Mouse (Mus musculus): ENCODE data around the gene Naa60. TPM values are rescaled to one million over a fixed set of nuclear protein-coding genes. Genes with fewer than 3 reads are reported as not detected.

The Naa60 gene
- polyA plus RNA-seq, 1 experiment from 2014 or later = 33.9 TPM

DNA sequence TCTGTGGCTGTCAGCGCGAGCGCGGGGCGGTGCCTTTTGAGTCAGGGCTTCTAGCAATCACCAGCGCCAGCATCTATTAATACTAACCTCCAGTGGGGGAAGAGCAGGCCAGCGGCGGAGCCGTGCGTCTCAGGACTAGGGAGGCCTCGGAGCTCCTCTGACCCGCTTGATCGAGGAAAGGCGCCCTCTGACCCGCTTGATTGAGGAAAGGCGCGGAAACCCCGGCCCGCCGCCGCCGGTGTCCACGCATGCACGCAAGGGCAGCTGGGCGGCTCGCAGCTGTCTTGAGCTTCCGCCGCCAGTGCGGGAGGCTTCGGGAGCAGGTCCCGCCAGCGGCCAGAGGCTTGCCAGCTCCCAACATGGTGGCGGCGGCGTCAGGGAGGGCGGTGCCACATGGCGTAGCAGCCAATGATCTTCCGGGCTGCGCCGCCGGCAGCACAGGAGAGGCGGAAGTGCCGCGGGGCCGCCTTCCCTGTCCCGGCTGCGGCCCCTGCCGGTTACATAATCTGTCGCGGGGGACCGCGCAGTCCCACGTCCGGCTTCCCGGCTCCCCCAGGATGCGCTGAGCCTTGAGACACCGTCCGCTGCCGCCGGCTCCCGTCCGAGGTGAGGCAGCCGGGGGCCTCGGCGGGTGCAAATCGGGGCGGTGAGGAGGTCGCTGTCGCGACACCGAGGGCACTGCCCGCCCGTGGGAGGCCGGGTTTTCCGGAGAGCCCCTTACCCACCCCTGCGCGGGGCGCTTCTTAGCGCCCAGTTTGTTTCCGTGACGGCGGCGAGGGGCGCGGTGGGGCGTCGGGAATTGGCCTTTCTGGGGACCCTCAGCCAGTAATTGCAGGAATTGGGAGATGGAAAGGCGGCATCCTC, 12.3 kb downstream of the Naa60 start, which contains the start of the genes Zfp597 and Gm20695:
Gene Zfp597, minus strand, starts transcription at position 361 of the 864 bp plus-strand sequence.
Gene Gm20695, plus strand, starts transcription at position 448 of the 864 bp plus-strand sequence.
- Histone ChIP-seq H3K9me3 (ENCODE audit: low read length) (no peaks in the 10 kb centered on the region), H3K4me2 (ENCODE audit: low read depth, low read length) (peak within 1 kb of the TSS; percentile 97), H3K36me3 (replicated peaks; ENCODE audit: insufficient read depth, low read length) (peaks cover 3% of the 10 kb centered on the region), H3K27me3 (ENCODE audit: insufficient read depth, low read length) (no peaks in the 10 kb centered on the region), H3K27ac (ENCODE audit: low read depth) (peak within 1 kb of the TSS; percentile 95), H3K4me1 (ENCODE audit: insufficient read depth) (peaks cover 19% of the 10 kb centered on the region), H3K4me3 (ENCODE audit: low read depth, low read length) (peak within 1 kb of the TSS; percentile 99), H3K9ac (replicated peaks) (peak within 1 kb of the TSS; percentile 98)
- TF ChIP-seq CTCF (IDR thresholded peaks at IDR 0.05; ENCODE audit: low read depth) = peak; percentile 70
- no peak for TF ChIP-seq EP300 (IDR thresholded peaks at IDR 0.05; ENCODE audit: low read depth)
- 2% methylated on average over 81 of the region's 88 CpGs for WGBS (ENCODE audit: insufficient replicate concordance)
- peak; percentile 97 for ATAC-seq
- DNase-seq = peak; percentile 96

DNA sequence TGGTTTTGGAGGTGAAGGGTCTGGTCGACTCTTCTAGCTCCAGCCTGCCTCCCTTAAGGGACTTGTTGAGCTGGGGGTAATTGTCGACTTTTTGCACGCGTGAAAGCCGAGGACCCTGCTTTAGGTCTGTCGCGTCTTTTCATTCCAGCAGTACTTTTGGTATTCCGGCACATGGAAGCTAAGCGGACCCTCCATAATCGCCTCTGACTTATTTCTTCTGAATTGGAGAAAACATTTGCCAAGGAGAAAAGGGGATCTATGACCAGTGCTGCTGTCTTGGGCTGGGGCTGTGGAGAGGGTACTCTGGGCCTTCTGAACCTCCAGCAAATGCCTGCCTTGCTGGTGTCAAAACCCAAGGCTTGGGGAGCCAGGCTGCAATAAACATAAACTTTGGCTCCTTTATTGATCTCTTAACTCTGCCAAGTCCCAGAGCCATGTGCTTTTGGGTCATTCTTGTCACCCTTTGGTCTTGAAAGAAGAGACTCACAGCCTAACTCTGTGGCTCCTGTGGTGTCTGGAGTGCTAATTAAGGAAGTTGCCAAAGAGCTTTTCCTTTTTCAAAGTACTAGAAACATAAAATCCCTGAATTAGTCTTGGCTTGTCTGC, 13.0 kb downstream of the Naa60 start:
- Histone ChIP-seq H3K36me3 (replicated peaks; ENCODE audit: insufficient read depth, low read length) (peaks cover 3% of the 10 kb centered on the region), H3K9ac (replicated peaks) (peak overlapping the region; percentile 98), H3K27me3 (ENCODE audit: insufficient read depth, low read length) (no peaks in the 10 kb centered on the region), H3K9me3 (ENCODE audit: low read length) (no peaks in the 10 kb centered on the region), H3K4me3 (ENCODE audit: low read depth, low read length) (peak overlapping the region; percentile 99), H3K4me2 (ENCODE audit: low read depth, low read length) (peak overlapping the region; percentile 97), H3K27ac (ENCODE audit: low read depth) (peak overlapping the region; percentile 95), H3K4me1 (ENCODE audit: insufficient read depth) (peaks cover 19% of the 10 kb centered on the region)
- TF ChIP-seq EP300 (IDR thresholded peaks at IDR 0.05; ENCODE audit: low read depth) (no peak), CTCF (IDR thresholded peaks at IDR 0.05; ENCODE audit: low read depth) (no peak)
- 5% methylated on average over 10 of the region's 10 CpGs for WGBS (ENCODE audit: insufficient replicate concordance)
- peak; percentile 54 for DNase-seq
- peak; percentile 58 for ATAC-seq

DNA sequence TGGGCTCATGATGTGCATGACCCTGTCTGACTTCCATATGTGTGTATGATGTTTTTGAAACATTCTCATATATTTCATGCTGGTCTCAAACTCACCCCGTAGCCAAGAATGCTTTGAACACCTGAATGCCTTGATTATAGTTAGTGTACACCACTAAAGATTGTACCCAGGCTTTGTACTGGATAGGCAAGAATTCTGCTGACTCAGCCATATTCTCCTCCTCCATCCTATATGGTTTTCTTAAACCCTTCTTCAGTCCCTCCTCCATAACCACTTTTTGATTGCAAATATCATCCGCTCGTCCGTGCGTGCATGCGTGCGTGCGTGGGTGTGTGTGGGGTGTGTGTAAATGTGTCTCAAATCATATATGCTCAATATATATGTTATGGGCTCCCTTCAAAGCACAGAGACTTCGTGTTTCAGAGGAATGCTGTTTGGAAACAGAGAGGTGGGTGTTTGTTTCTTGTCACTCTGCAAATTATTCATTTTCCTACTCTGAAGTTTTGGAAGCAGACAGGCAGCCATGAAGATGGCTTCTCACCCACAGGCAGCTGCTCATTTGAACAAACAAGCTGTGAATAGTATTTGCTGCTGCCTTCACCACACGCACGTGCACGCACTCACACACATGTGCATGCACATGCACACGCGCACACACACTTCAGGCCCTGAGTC, 19.6 kb downstream of the Naa60 start:
- no peak overlapping the region for H3K9ac ChIP-seq (replicated peaks)
- WGBS (ENCODE audit: insufficient replicate concordance) = 89% methylated on average over 14 of the region's 14 CpGs

DNA sequence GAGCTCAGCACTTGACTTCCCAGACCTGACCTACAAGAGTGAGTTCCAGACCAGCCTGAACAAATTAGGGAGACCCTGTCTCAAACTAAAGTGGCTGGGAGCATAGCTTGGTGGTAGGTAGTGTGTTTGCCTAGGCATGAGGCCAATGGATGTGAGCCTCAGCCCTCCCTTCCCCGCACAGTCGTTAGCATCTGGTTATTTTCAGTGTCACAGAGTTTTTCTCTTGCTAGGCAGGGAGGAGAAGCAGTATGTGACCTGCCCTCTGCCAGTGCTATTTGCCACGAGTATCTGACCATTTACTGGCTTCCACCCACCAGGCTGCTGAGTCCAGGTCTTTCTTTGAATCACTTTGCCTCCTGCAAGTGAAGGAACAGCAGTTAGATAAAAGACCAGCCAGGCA, 21.6 kb downstream of the Naa60 start:
- TF ChIP-seq EP300 (IDR thresholded peaks at IDR 0.05; ENCODE audit: low read depth) = no peak
- no peak for TF ChIP-seq CTCF (IDR thresholded peaks at IDR 0.05; ENCODE audit: low read depth)
- Histone ChIP-seq H3K4me3 (ENCODE audit: low read depth, low read length) (no peak overlapping the region), H3K36me3 (replicated peaks; ENCODE audit: insufficient read depth, low read length) (peaks cover 29% of the 10 kb centered on the region), H3K27ac (ENCODE audit: low read depth) (peak overlapping the region; percentile 88; the same call in 1 of the 2 replicates), H3K4me2 (ENCODE audit: low read depth, low read length) (peak overlapping the region; percentile 47), H3K9me3 (ENCODE audit: low read length) (no peaks in the 10 kb centered on the region), H3K27me3 (ENCODE audit: insufficient read depth, low read length) (no peaks in the 10 kb centered on the region), H3K4me1 (ENCODE audit: insufficient read depth) (peaks cover 12% of the 10 kb centered on the region), H3K9ac (replicated peaks) (no peak overlapping the region)
- DNase-seq (no peak), ATAC-seq (no peak)
- WGBS (ENCODE audit: insufficient replicate concordance) = 55% methylated on average over 3 of the region's 3 CpGs

More for the DNA sequence above, 19.6 kb downstream of the Naa60 start:
- H3K27ac ChIP-seq (ENCODE audit: low read depth) = no peak overlapping the region
- ATAC-seq (no peak), DNase-seq (no peak)
- peaks cover 19% of the 10 kb centered on the region for H3K4me1 ChIP-seq (ENCODE audit: insufficient read depth)
- H3K27me3 ChIP-seq (ENCODE audit: insufficient read depth, low read length) = no peaks in the 10 kb centered on the region
- H3K4me3 ChIP-seq (ENCODE audit: low read depth, low read length) = no peak overlapping the region
- peaks cover 15% of the 10 kb centered on the region for H3K36me3 ChIP-seq (replicated peaks; ENCODE audit: insufficient read depth, low read length)
- no peaks in the 10 kb centered on the region for H3K9me3 ChIP-seq (ENCODE audit: low read length)
- TF ChIP-seq CTCF (IDR thresholded peaks at IDR 0.05; ENCODE audit: low read depth) (no peak), EP300 (IDR thresholded peaks at IDR 0.05; ENCODE audit: low read depth) (no peak)
- no peak overlapping the region for H3K4me2 ChIP-seq (ENCODE audit: low read depth, low read length)

DNA sequence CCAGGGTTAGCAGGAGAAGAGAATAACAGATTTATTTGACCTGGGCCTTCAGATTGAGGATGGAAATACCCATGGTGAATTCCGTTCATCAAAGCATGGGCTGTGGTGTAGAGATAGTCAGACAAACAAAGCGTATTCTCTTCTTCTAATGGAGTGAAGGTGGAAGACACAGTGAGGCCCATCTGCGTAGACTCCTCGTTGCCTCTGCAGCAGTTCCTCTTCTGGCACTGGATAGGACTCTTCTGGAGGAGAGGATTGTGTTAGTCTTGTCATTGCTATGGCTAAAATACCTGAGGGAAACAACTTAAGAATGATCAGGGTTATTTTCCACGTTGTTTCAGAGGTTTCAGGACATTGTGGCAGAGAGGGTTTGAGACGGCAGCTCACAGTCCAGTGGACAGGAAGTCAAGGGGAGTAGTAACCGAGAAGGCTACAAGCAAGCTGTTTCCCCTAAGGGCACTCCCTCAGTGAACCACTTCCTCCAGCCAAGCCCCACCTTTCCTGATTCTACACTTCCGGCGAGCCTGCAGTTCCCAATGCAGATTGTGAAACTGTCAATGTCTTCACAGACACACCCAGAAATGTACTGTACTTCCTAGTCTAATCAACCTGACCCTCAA, 23.1 kb downstream of the Naa60 start:
- Histone ChIP-seq H3K4me1 (ENCODE audit: insufficient read depth) (peaks cover 12% of the 10 kb centered on the region), H3K4me2 (ENCODE audit: low read depth, low read length) (peak overlapping the region; percentile 47), H3K27ac (ENCODE audit: low read depth) (peak overlapping the region; percentile 88), H3K9me3 (ENCODE audit: low read length) (no peaks in the 10 kb centered on the region), H3K27me3 (ENCODE audit: insufficient read depth, low read length) (no peaks in the 10 kb centered on the region), H3K36me3 (replicated peaks; ENCODE audit: insufficient read depth, low read length) (peaks cover 45% of the 10 kb centered on the region), H3K4me3 (ENCODE audit: low read depth, low read length) (peak overlapping the region; percentile 8), H3K9ac (replicated peaks) (peak overlapping the region; percentile 7; the same call in 1 of the 2 replicates)
- peak; percentile 68 for DNase-seq
- 30% methylated on average over 9 of the region's 9 CpGs for WGBS (ENCODE audit: insufficient replicate concordance)
- ATAC-seq = peak; percentile 88
- peak; percentile 61; the same call in 1 of the 2 replicates for TF ChIP-seq EP300 (IDR thresholded peaks at IDR 0.05; ENCODE audit: low read depth)
- TF ChIP-seq CTCF (IDR thresholded peaks at IDR 0.05; ENCODE audit: low read depth) = no peak
